Mouse (Mus musculus): ENCODE results near the gene Bad.

GRCm38 (mm10) chr19:6925307-6925573 lies 16.4 kb upstream of the Bad start, which contains the start of gene Catsperz:
- TF ChIP-seq CTCF (IDR thresholded peaks at IDR 0.05; ENCODE audit: insufficient read depth, low read length) (no peak), POLR2A (IDR thresholded peaks at IDR 0.05; ENCODE audit: borderline replicate concordance, extremely low read depth, low read depth, low read length) (no peak)
